Mouse (Mus musculus) MEL (cell line): ENCODE measurements around the gene Ascl1. TPM values are rescaled to one million over a fixed set of nuclear protein-coding genes. Genes with fewer than 3 reads are reported as not detected.

Source experiments
- DNase-seq: peaks from one replicate; pipeline ENCODE4 v3.0.0; 2011; ENCODE audit warnings: low read depth, low spot score
- H3K27ac ChIP-seq: 2 replicates; pipeline ENCODE4 v1.5.1; 2012; ENCODE audit warnings: low read depth, mild to moderate bottlenecking, control low read depth, low read length, moderate library complexity; ENCODE audit not compliant: control insufficient read depth
- H3K27me3 ChIP-seq, 2 experiments: fragments of 150-350 bp in 1 of 2; sonication (generic) in 1 of 2; 2 replicates each; pipeline ENCODE4 v1.6.1; 2012; ENCODE audit warnings: low read length in 2 of 2, mild to moderate bottlenecking in 2 of 2, improper control_type of control experiment in 1 of 2, moderate library complexity in 1 of 2; ENCODE audit not compliant: insufficient read depth in 2 of 2, control insufficient read depth in 1 of 2
- H3K36me3 ChIP-seq, 2 experiments: 2 replicates each; pipeline ENCODE4 v1.6.1; 2012 to 2014; ENCODE audit warnings: low read length in 2 of 2, improper control_type of control experiment in 1 of 2, inconsistent platforms in 1 of 2, mild to moderate bottlenecking in 1 of 2; ENCODE audit not compliant: insufficient read depth in 2 of 2, control insufficient read depth in 1 of 2
- H3K4me1 ChIP-seq, 2 experiments: fragments of 150-350 bp in 1 of 2; sonication (generic) in 1 of 2; 2 replicates each; pipeline ENCODE4 v1.6.1; 2012; ENCODE audit warnings: low read length in 2 of 2, improper control_type of control experiment in 1 of 2, mild to moderate bottlenecking in 1 of 2; ENCODE audit not compliant: insufficient read depth in 2 of 2, control insufficient read depth in 1 of 2
- H3K4me3 ChIP-seq, 2 experiments: fragments of 150-350 bp in 1 of 2; sonication (generic) in 1 of 2; 2 replicates each; pipeline ENCODE4 v1.5.1; 2012; ENCODE audit warnings: low read depth in 2 of 2, low read length in 2 of 2, mild to moderate bottlenecking in 2 of 2, moderate library complexity in 2 of 2, control low read depth in 1 of 2, improper control_type of control experiment in 1 of 2; ENCODE audit not compliant: control insufficient read depth in 1 of 2, insufficient read depth in 1 of 2
- H3K79me2 ChIP-seq: 2 replicates; pipeline ENCODE4 v1.6.1; 2012; ENCODE audit warnings: mild to moderate bottlenecking, low read length, moderate library complexity; ENCODE audit not compliant: control insufficient read depth, poor library complexity, insufficient read depth
- H3K9ac ChIP-seq: 2 replicates; pipeline ENCODE4 v1.6.1; 2012; ENCODE audit warnings: low read depth, mild to moderate bottlenecking, control low read depth, low read length, moderate library complexity; ENCODE audit not compliant: control insufficient read depth, poor library complexity, severe bottlenecking
- H3K9me3 ChIP-seq: fragments of 150-350 bp; sonication (generic); replicated peaks from 2 replicates; pipeline ENCODE4 v1.6.1; 2012; ENCODE audit warnings: mild to moderate bottlenecking, low read length, improper control_type of control experiment, moderate library complexity; ENCODE audit not compliant: insufficient read depth
- BHLHE40 ChIP-seq: IDR thresholded peaks from 2 replicates; pipeline ENCODE4 v1.6.1; 2012; ENCODE audit warnings: low read depth, mild to moderate bottlenecking, inconsistent platforms, low read length, improper control_type of control experiment, borderline replicate concordance
- CHD1 ChIP-seq: IDR thresholded peaks from 2 replicates; pipeline ENCODE4 v1.6.1; 2012; ENCODE audit warnings: low read depth, mild to moderate bottlenecking, inconsistent platforms, low read length, improper control_type of control experiment
- CHD2 ChIP-seq: IDR thresholded peaks from 2 replicates; pipeline ENCODE4 v1.6.1; 2011; ENCODE audit warnings: low read length, improper control_type of control experiment
- CTCF ChIP-seq, 3 experiments: IDR thresholded peaks in 2 of 3; conservative IDR thresholded peaks in 1 of 3; 2 replicates each; pipeline ENCODE4 v1.5.1; 2011 to 2012; ENCODE audit warnings: low read length in 3 of 3, low read depth in 2 of 3, mild to moderate bottlenecking in 2 of 3, improper control_type of control experiment in 1 of 3, inconsistent platforms in 1 of 3, mixed read lengths in 1 of 3, moderate library complexity in 1 of 3; ENCODE audit not compliant: control insufficient read depth in 1 of 3, insufficient read depth in 1 of 3, poor library complexity in 1 of 3, severe bottlenecking in 1 of 3
- ELF1 ChIP-seq: IDR thresholded peaks from 2 replicates; pipeline ENCODE4 v1.6.1; 2014; ENCODE audit warnings: low read depth, mild to moderate bottlenecking, inconsistent platforms, low read length, improper control_type of control experiment, moderate library complexity
- ETS1 ChIP-seq: IDR thresholded peaks from 2 replicates; pipeline ENCODE4 v1.6.1; 2012; ENCODE audit warnings: low read depth, mild to moderate bottlenecking, inconsistent platforms, low read length, improper control_type of control experiment, moderate library complexity
- GATA1 ChIP-seq: IDR thresholded peaks from 2 replicates; pipeline ENCODE4 v1.6.1; 2011; ENCODE audit warnings: low read depth, low read length, improper control_type of control experiment
- MAFK ChIP-seq: IDR thresholded peaks from 2 replicates; pipeline ENCODE4 v1.6.1; 2011; ENCODE audit warnings: low read depth, mild to moderate bottlenecking, low read length, improper control_type of control experiment, borderline replicate concordance
- MAX ChIP-seq: IDR thresholded peaks from 2 replicates; pipeline ENCODE4 v1.6.1; 2011; ENCODE audit warnings: low read length, improper control_type of control experiment
- MAZ ChIP-seq: IDR thresholded peaks from 2 replicates; pipeline ENCODE4 v1.6.1; 2012; ENCODE audit warnings: low read depth, mild to moderate bottlenecking, inconsistent platforms, low read length, improper control_type of control experiment
- MEF2A ChIP-seq: IDR thresholded peaks from 2 replicates; pipeline ENCODE4 v1.6.1; 2014; ENCODE audit warnings: low read depth, mild to moderate bottlenecking, inconsistent platforms, low read length, improper control_type of control experiment; ENCODE audit not compliant: poor library complexity, insufficient replicate concordance, severe bottlenecking; ENCODE audit errors: extremely low read depth
- MYB ChIP-seq: IDR thresholded peaks from 2 replicates; pipeline ENCODE4 v1.6.1; 2011; ENCODE audit warnings: mild to moderate bottlenecking, low read depth, low read length, improper control_type of control experiment
- NRF1 ChIP-seq: IDR thresholded peaks from 2 replicates; pipeline ENCODE4 v1.6.1; 2014; ENCODE audit warnings: low read depth, mild to moderate bottlenecking, inconsistent platforms, low read length, improper control_type of control experiment, moderate library complexity; ENCODE audit not compliant: poor library complexity, insufficient read depth, severe bottlenecking
- POLR2A ChIP-seq, 2 experiments: IDR thresholded peaks; 2 replicates each; pipeline ENCODE4 v1.6.1; 2011 to 2012; ENCODE audit warnings: low read length in 2 of 2, mild to moderate bottlenecking in 2 of 2, control low read depth in 1 of 2, improper control_type of control experiment in 1 of 2, low read depth in 1 of 2, moderate library complexity in 1 of 2; ENCODE audit not compliant: control insufficient read depth in 1 of 2, insufficient read depth in 1 of 2, poor library complexity in 1 of 2
- POLR2AphosphoS2 ChIP-seq: IDR thresholded peaks from 2 replicates; pipeline ENCODE4 v1.6.1; 2011; ENCODE audit warnings: low read length, improper control_type of control experiment
- RAD21 ChIP-seq: IDR thresholded peaks from 2 replicates; pipeline ENCODE4 v1.6.1; 2011; ENCODE audit warnings: mild to moderate bottlenecking, low read depth, low read length, improper control_type of control experiment
- SIN3A ChIP-seq: IDR thresholded peaks from 2 replicates; pipeline ENCODE4 v1.6.1; 2012; ENCODE audit warnings: low read length, improper control_type of control experiment, inconsistent platforms
- TAL1 ChIP-seq: IDR thresholded peaks from 2 replicates; pipeline ENCODE4 v1.6.1; 2012; ENCODE audit warnings: mild to moderate bottlenecking, inconsistent platforms, low read length, moderate library complexity, mixed read lengths
- TCF12 ChIP-seq: IDR thresholded peaks from 2 replicates; pipeline ENCODE4 v1.6.1; 2014; ENCODE audit warnings: low read depth, mild to moderate bottlenecking, inconsistent platforms, low read length, improper control_type of control experiment, moderate library complexity
- UBTF ChIP-seq: IDR thresholded peaks from 2 replicates; pipeline ENCODE4 v1.6.1; 2012; ENCODE audit warnings: low read depth, mild to moderate bottlenecking, inconsistent platforms, low read length, improper control_type of control experiment, moderate library complexity, borderline replicate concordance; ENCODE audit not compliant: insufficient read depth
- USF2 ChIP-seq, 2 experiments: IDR thresholded peaks; 2 replicates each; pipeline ENCODE4 v1.6.1; 2011 to 2012; ENCODE audit warnings: improper control_type of control experiment in 2 of 2, low read length in 2 of 2, borderline replicate concordance in 1 of 2, inconsistent platforms in 1 of 2, low read depth in 1 of 2, mild to moderate bottlenecking in 1 of 2; ENCODE audit not compliant: insufficient read depth in 1 of 2
- ZC3H11A ChIP-seq: IDR thresholded peaks from 2 replicates; pipeline ENCODE4 v1.6.1; 2012; ENCODE audit warnings: low read depth, mild to moderate bottlenecking, inconsistent platforms, low read length, improper control_type of control experiment
- ZNF384 ChIP-seq: IDR thresholded peaks from 2 replicates; pipeline ENCODE4 v1.6.1; 2012; ENCODE audit warnings: low read depth, mild to moderate bottlenecking, inconsistent platforms, low read length, improper control_type of control experiment
- polyA plus RNA-seq, 2 experiments: library from polyadenylated mRNA; stranded (reverse) in 1 of 2; unstranded in 1 of 2; fragments of >175 nt in 1 of 2; fragments of >200 nt in 1 of 2; gene quantifications; 2 replicates each; pipeline versions ENCODE4 v1.2.1 to v1.2.4; 2012; ENCODE audit warnings: low replicate concordance in 2 of 2, low read depth in 1 of 2; ENCODE audit not compliant: insufficient read length in 2 of 2, insufficient read depth in 1 of 2, missing spikeins in 1 of 2
- total RNA-seq: library from RNA; depleted of rRNA; stranded (reverse); fragments of 300-350 nt; gene quantifications from 2 replicates; pipeline ENCODE4 v1.2.3, GENCODE M21; 2012

Ascl1 gene
- total and polyA plus RNA-seq, 3 experiments = not detected

GRCm38 (mm10) chr10:87502283-87502682 lies 8.8 kb upstream of the Ascl1 start:
- TF ChIP-seq MAX (no peak), SIN3A (no peak), MYB (no peak), CHD1 (no peak), CHD2 (no peak)
- Histone ChIP-seq H3K9ac (no peak overlapping the region), H3K79me2 (no peaks in the 10 kb centered on the region), H3K9me3 (no peaks in the 10 kb centered on the region), H3K27me3 (no peaks in the 10 kb centered on the region), H3K27ac (no peak overlapping the region), H3K4me1 (no peaks in the 10 kb centered on the region), H3K36me3 (no peaks in the 10 kb centered on the region), H3K4me3 (no peak overlapping the region)
- DNase-seq = no peak

- Histone ChIP-seq H3K9ac (no peak overlapping the region), H3K4me3 (no peak overlapping the region), H3K4me1 (no peaks in the 10 kb centered on the region), H3K79me2 (no peaks in the 10 kb centered on the region), H3K9me3 (no peaks in the 10 kb centered on the region), H3K27me3 (no peaks in the 10 kb centered on the region), H3K36me3 (no peaks in the 10 kb centered on the region)
- no peak for DNase-seq
- TF ChIP-seq TCF12 (no peak), USF2 (IDR thresholded peaks at IDR 0.05; ENCODE audit: borderline replicate concordance in 1 of 2, insufficient read depth in 1 of 2, low read depth in 1 of 2, low read length in 2 of 2) (no peak), POLR2AphosphoS2 (no peak), ZC3H11A (no peak), MYB (no peak), CTCF (IDR thresholded peaks at IDR 0.05 in 2 of 3, conservative IDR thresholded peaks at IDR 0.05 in 1 of 3; ENCODE audit: control insufficient read depth in 1 of 3, insufficient read depth in 1 of 3, low read depth in 2 of 3, low read length in 3 of 3, poor library complexity in 1 of 3, severe bottlenecking in 1 of 3) (no peak), TAL1 (no peak), ZNF384 (no peak), MAFK (no peak), UBTF (no peak), NRF1 (no peak)
- TF ChIP-seq, all 39 proteins: peak for 0
- no peak overlapping the region for H3K27ac ChIP-seq
Measured at GRCm38 (mm10) chr10:87501659-87502042, 8.2 kb upstream of the Ascl1 start.

- Histone ChIP-seq H3K79me2 (no peaks in the 10 kb centered on the region), H3K9me3 (no peaks in the 10 kb centered on the region), H3K4me3 (no peak overlapping the region), H3K27ac (no peak overlapping the region), H3K4me1 (no peaks in the 10 kb centered on the region), H3K36me3 (no peaks in the 10 kb centered on the region), H3K9ac (no peak overlapping the region), H3K27me3 (no peaks in the 10 kb centered on the region)
- TF ChIP-seq ELF1 (no peak), ZC3H11A (no peak), MAX (no peak), GATA1 (no peak), RAD21 (no peak), CHD2 (no peak), MEF2A (no peak), MAZ (no peak), NRF1 (no peak), POLR2AphosphoS2 (no peak), MAFK (no peak), POLR2A (IDR thresholded peaks at IDR 0.05; ENCODE audit: control insufficient read depth in 1 of 2, insufficient read depth in 1 of 2, low read depth in 1 of 2, low read length in 2 of 2, poor library complexity in 1 of 2) (no peak), ETS1 (no peak), BHLHE40 (no peak)
- no peak for DNase-seq
Measured at GRCm38 (mm10) chr10:87500926-87501658, 7.6 kb upstream of the Ascl1 start.
